Mouse (Mus musculus) C2C12 (cell line): ENCODE data around the gene Hltf. TPM values are rescaled to one million over a fixed set of nuclear protein-coding genes. Genes with fewer than 3 reads are reported as not detected.

Experiments
- H3K27me3 ChIP-seq: one replicate; pipeline ENCODE4 v1.6.1; 2011; ENCODE audit not compliant: control insufficient read depth, insufficient read depth, insufficient read length
- H3K36me3 ChIP-seq: one replicate; pipeline ENCODE4 v1.6.1; 2011; ENCODE audit not compliant: control insufficient read depth, insufficient read depth
- H3K4me3 ChIP-seq: one replicate; pipeline ENCODE4 v1.5.1; 2011; ENCODE audit warnings: mild to moderate bottlenecking, control low read depth; ENCODE audit not compliant: poor library complexity, insufficient read depth, severe bottlenecking
- H3K79me2 ChIP-seq: one replicate; pipeline ENCODE4 v1.6.1; 2011; ENCODE audit not compliant: control insufficient read depth, insufficient read depth
- H3K79me3 ChIP-seq: one replicate; pipeline ENCODE4 v1.6.1; 2011; ENCODE audit warnings: low read depth, control low read depth
- H3ac ChIP-seq: one replicate; pipeline ENCODE3; 2011; ENCODE audit warnings: low read depth; ENCODE audit not compliant: control insufficient read depth, insufficient read length
- CEBPB ChIP-seq: IDR thresholded peaks from one replicate; pipeline ENCODE4 v1.6.1; 2011; ENCODE audit warnings: low read depth, mild to moderate bottlenecking, control low read depth, moderate library complexity
- CTCF ChIP-seq: IDR thresholded peaks from one replicate; pipeline ENCODE4 v1.5.1; 2011; ENCODE audit not compliant: control insufficient read depth, insufficient read depth, insufficient read length
- FOSL1 ChIP-seq: IDR thresholded peaks from one replicate; pipeline ENCODE4 v1.8.0; 2011; ENCODE audit warnings: mild to moderate bottlenecking, low read length; ENCODE audit not compliant: poor library complexity, insufficient read depth, severe bottlenecking
- MAX ChIP-seq: IDR thresholded peaks from one replicate; pipeline ENCODE4 v1.6.1; 2011; ENCODE audit warnings: mild to moderate bottlenecking, control low read depth
- MYOD1 ChIP-seq: IDR thresholded peaks from one replicate; pipeline ENCODE4 v1.6.1; 2011; ENCODE audit warnings: low read depth; ENCODE audit not compliant: control insufficient read depth, insufficient read length
- MYOG ChIP-seq: IDR thresholded peaks from one replicate; pipeline ENCODE4 v1.6.1; 2011; ENCODE audit not compliant: control insufficient read depth, insufficient read length; ENCODE audit errors: extremely low read depth
- USF1 ChIP-seq: IDR thresholded peaks from one replicate; pipeline ENCODE4 v1.6.1; 2011; ENCODE audit warnings: low read depth, mild to moderate bottlenecking, control low read depth, moderate library complexity
- polyA plus RNA-seq: library from polyadenylated mRNA; unstranded; fragments of >200 nt; fragmentation: generic; extraction: Trizol; gene quantifications from one replicate; pipeline ENCODE4 v1.2.1, GENCODE M21; 2012; ENCODE audit warnings: missing spikeins

Hltf gene
- polyA plus RNA-seq, 1 experiment: 1.9 TPM

- Histone ChIP-seq H3ac (no peak overlapping the region), H3K79me3 (peaks cover 4% of the 10 kb centered on the region), H3K4me3 (no peak overlapping the region), H3K79me2 (no peaks in the 10 kb centered on the region), H3K36me3 (peaks cover 70% of the 10 kb centered on the region), H3K27me3 (no peaks in the 10 kb centered on the region)
- TF ChIP-seq CTCF (no peak), MAX (no peak), CEBPB (no peak), USF1 (no peak), FOSL1 (no peak), MYOG (no peak), MYOD1 (no peak)
These were observed 31.1 kb upstream of the Hltf start for GRCm38 (mm10) chr3:20026481-20026880.

DNA sequence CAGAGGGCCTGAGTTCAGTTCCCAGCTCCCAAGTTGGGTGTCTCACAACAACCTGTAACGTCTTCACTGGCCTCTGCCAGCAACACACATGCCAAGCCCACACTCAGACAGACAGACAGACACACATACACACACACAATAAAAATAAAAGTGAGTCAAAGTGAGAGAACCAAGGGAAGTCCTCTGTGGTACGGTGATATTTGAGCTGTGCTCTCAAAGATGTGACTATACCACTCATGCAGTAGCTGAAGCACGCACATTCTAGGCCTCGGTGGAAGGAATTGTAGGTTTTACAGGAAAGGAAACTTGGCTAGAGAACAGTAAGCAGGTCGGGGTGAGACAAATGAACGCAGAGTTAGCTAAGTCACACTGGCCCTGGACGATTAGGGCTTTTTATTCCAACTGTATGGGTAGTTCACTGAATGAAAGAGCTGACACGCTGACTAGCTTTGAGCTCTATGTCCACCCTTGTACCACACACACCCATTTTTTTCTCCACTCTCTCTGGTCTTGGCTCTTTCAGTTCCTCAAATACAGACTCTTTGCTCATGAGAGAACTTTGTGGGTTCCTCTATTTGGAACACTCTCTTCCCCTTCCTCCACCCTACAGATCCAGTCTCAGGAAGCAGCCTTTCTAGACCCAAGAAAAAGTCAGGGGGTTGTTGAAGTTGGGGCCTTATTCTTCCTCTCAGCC lies 30.5 kb upstream of the Hltf start:
- TF ChIP-seq CEBPB: no peak
- no peak for TF ChIP-seq FOSL1
- no peak for TF ChIP-seq MYOD1
- TF ChIP-seq USF1: no peak
- TF ChIP-seq MAX: no peak
- no peak for TF ChIP-seq MYOG
- no peak for TF ChIP-seq CTCF
- no peaks in the 10 kb centered on the region for H3K79me2 ChIP-seq
- H3K4me3 ChIP-seq: no peak overlapping the region
- no peaks in the 10 kb centered on the region for H3K27me3 ChIP-seq
- H3ac ChIP-seq: no peak overlapping the region
- peaks cover 4% of the 10 kb centered on the region for H3K79me3 ChIP-seq
- peaks cover 67% of the 10 kb centered on the region for H3K36me3 ChIP-seq

DNA sequence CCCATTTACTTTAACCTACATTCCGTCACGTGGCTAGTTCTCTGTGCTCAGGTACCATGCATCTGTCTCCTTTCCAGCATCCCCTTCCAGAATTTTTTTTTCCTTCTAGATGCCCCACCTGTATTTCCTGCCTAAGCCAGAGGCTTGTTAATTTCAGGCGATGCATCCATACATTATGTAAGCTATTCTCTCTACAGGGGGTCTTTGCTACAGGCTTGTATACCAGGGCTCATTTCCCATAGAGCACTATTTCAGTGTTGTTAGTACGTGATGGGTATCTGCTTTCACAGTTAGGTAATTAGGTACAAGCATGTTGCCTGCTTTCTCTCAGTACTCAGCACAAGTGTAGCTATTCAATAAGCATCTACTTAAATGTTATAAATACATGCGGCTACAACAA lies 29.8 kb upstream of the Hltf start:
- Histone ChIP-seq H3ac (no peak overlapping the region), H3K27me3 (no peaks in the 10 kb centered on the region), H3K4me3 (no peak overlapping the region), H3K36me3 (peaks cover 60% of the 10 kb centered on the region), H3K79me3 (peaks cover 5% of the 10 kb centered on the region), H3K79me2 (peaks cover 3% of the 10 kb centered on the region)
- no peak for TF ChIP-seq CEBPB
- no peak for TF ChIP-seq FOSL1
- TF ChIP-seq USF1: no peak
- TF ChIP-seq MYOG: no peak
- TF ChIP-seq MAX: no peak
- no peak for TF ChIP-seq MYOD1
- TF ChIP-seq CTCF: no peak

- H3K79me3 ChIP-seq: peaks cover 8% of the 10 kb centered on the region
- no peak overlapping the region for H3K4me3 ChIP-seq
- H3K27me3 ChIP-seq: no peaks in the 10 kb centered on the region
- no peak for TF ChIP-seq MAX
- TF ChIP-seq MYOG: no peak
- TF ChIP-seq USF1: no peak
- no peak for TF ChIP-seq CTCF
- no peak for TF ChIP-seq FOSL1
- peaks cover 10% of the 10 kb centered on the region for H3K79me2 ChIP-seq
- H3K36me3 ChIP-seq: peaks cover 54% of the 10 kb centered on the region
- H3ac ChIP-seq: no peak overlapping the region
These were observed 29.0 kb upstream of the Hltf start for GRCm38 (mm10) chr3:20028640-20029039.

DNA sequence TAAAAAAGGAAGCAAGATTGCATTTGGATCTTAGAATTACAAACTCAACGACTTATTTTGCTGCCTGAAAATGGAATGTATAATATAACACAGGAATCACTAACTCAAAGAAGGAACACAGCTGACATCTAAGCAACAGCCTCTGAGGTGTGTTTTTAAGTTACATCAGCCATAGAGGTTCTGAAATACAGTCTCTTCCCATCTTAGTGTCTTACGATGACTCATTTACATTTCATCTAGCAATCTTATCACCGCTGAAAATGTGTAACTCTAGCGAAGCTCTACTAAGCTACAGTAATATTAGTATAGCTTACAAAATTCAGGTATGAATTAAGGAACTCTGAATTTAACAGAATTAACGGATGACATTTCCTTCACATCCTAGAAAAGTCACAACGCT lies 26.8 kb upstream of the Hltf start:
- no peaks in the 10 kb centered on the region for H3K27me3 ChIP-seq
- peaks cover 22% of the 10 kb centered on the region for H3K79me2 ChIP-seq
- peaks cover 17% of the 10 kb centered on the region for H3K79me3 ChIP-seq
- TF ChIP-seq MYOG: no peak
- no peak for TF ChIP-seq USF1
- TF ChIP-seq MYOD1: no peak
- H3K4me3 ChIP-seq: no peak overlapping the region
- H3ac ChIP-seq: no peak overlapping the region
- H3K36me3 ChIP-seq: peaks cover 37% of the 10 kb centered on the region
